Mouse (Mus musculus) frontal cortex, adult 2 months (tissue): ENCODE results near the gene Ssh3. TPM values are rescaled to one million over a fixed set of nuclear protein-coding genes. Genes with fewer than 3 reads are reported as not detected.

Experiments
- DNase-seq, 2 experiments: peaks; one replicate each; pipeline ENCODE4 v3.0.0; 2022; ENCODE audit warnings: low spot score in 1 of 2; ENCODE audit errors: extremely low spot score in 1 of 2
- polyA plus RNA-seq: library from polyadenylated mRNA; depleted of rRNA; stranded (reverse); fragments of >200 nt; gene quantifications from 2 replicates; pipeline ENCODE4 v1.2.3, GENCODE M21; 2012; rRNA removed

The Ssh3 gene
- polyA plus RNA-seq, 1 experiment, result 106 TPM

GRCm38 (mm10) chr19:4218784-4219183 lies 50.2 kb downstream of the Ssh3 start:
- DNase-seq, result no peak

GRCm38 (mm10) chr19:4218293-4218692 lies 50.7 kb downstream of the Ssh3 start:
- DNase-seq, result no peak

- DNase-seq, result no peak
These were observed 51.1 kb downstream of the Ssh3 start for GRCm38 (mm10) chr19:4217855-4218254.

GRCm38 (mm10) chr19:4217140-4217539 lies 51.8 kb downstream of the Ssh3 start:
- no peak for DNase-seq

GRCm38 (mm10) chr19:4216041-4216685 lies 52.8 kb downstream of the Ssh3 start:
- peak in 1 of 2 experiments; percentile 54 for DNase-seq

- no peak for DNase-seq
These were observed 53.5 kb downstream of the Ssh3 start for GRCm38 (mm10) chr19:4215451-4215840.

- no peak for DNase-seq
These were observed 54.1 kb downstream of the Ssh3 start for GRCm38 (mm10) chr19:4214771-4215450.

GRCm38 (mm10) chr19:4214071-4214770 lies 54.8 kb downstream of the Ssh3 start, which contains the start of the genes Clcf1 and AC109138.7:
Clcf1 (plus strand) TSS chr19:4214238.
AC109138.7 (plus strand) TSS chr19:4214357.
- DNase-seq, result no peak

GRCm38 (mm10) chr19:4213524-4213974 lies 55.4 kb downstream of the Ssh3 start:
- DNase-seq, result no peak

GRCm38 (mm10) chr19:4211891-4212588 lies 56.9 kb downstream of the Ssh3 start:
- no peak for DNase-seq

Other genes starting within 250 kb of the Ssh3 start
- gene Gstp1, start 231.2 kb downstream of the Ssh3 start, polyA plus RNA-seq, result 454 and 506 TPM in 2 replicates
- 5.1 and 14.7 TPM in 2 replicates for gene Gstp2, start 223.2 kb downstream of the Ssh3 start, polyA plus RNA-seq
- not detected in 2 replicates for gene Gstp3, start 209.6 kb downstream of the Ssh3 start, polyA plus RNA-seq
- not detected in 2 replicates for gene Cabp2, start 187.6 kb downstream of the Ssh3 start, polyA plus RNA-seq
- gene Cdk2ap2, start 172.0 kb downstream of the Ssh3 start, polyA plus RNA-seq, result 50.3 and 58.5 TPM in 2 replicates
- 290 and 305 TPM in 2 replicates for gene Pitpnm1, start 169.2 kb downstream of the Ssh3 start, polyA plus RNA-seq
- 162 and 174 TPM in 2 replicates for gene Aip, start 143.3 kb downstream of the Ssh3 start, polyA plus RNA-seq
- gene Gpr152, start 129.4 kb downstream of the Ssh3 start, polyA plus RNA-seq, result 0.06 and 0.11 TPM in 2 replicates
- gene Cabp4, start 125.1 kb downstream of the Ssh3 start, polyA plus RNA-seq, result 0.12 and 0.17 TPM in 2 replicates
- gene Coro1b, start 120.6 kb downstream of the Ssh3 start, polyA plus RNA-seq, result 183 and 225 TPM in 2 replicates
- 1.9 and 2.3 TPM in 2 replicates for gene Ptprcap, start 115.6 kb downstream of the Ssh3 start, polyA plus RNA-seq
- 82.4 and 85.6 TPM in 2 replicates for gene Rps6kb2, start 105.8 kb downstream of the Ssh3 start, polyA plus RNA-seq
- gene Carns1, start 93.7 kb downstream of the Ssh3 start, polyA plus RNA-seq, result 10.7 and 14.3 TPM in 2 replicates
- gene Tbc1d10c, start 77.9 kb downstream of the Ssh3 start, polyA plus RNA-seq, result 2.6 and 3.3 TPM in 2 replicates
- gene Ppp1ca, start 77.1 kb downstream of the Ssh3 start, polyA plus RNA-seq, result 347 and 379 TPM in 2 replicates
- 18.4 and 19.3 TPM in 2 replicates for gene Rad9a, start 67.5 kb downstream of the Ssh3 start, polyA plus RNA-seq
- gene Clcf1, start 54.9 kb downstream of the Ssh3 start, polyA plus RNA-seq, result 3.9 and 4.5 TPM in 2 replicates
- gene AC109138.7, start 54.8 kb downstream of the Ssh3 start, polyA plus RNA-seq, result not detected in 2 replicates
- 35.0 and 39.4 TPM in 2 replicates for gene Pold4, start 37.3 kb downstream of the Ssh3 start, polyA plus RNA-seq
- gene Ankrd13d, start 14.0 kb upstream of the Ssh3 start, polyA plus RNA-seq, result 73.1 and 77.0 TPM in 2 replicates
- 183 and 199 TPM in 2 replicates for gene Grk2, start 37.0 kb upstream of the Ssh3 start, polyA plus RNA-seq
- 68.7 and 69.6 TPM in 2 replicates for gene Kdm2a, start 129.1 kb upstream of the Ssh3 start, polyA plus RNA-seq
- gene Rhod, start 170.3 kb upstream of the Ssh3 start, polyA plus RNA-seq, result 1.7 and 2.0 TPM in 2 replicates
- gene Syt12, start 208.3 kb upstream of the Ssh3 start, polyA plus RNA-seq, result 20.5 TPM in 2 replicates
- not detected in 2 replicates for gene 2010003K11Rik, start 229.4 kb upstream of the Ssh3 start, polyA plus RNA-seq
- gene Pcx, start 241.3 kb upstream of the Ssh3 start, polyA plus RNA-seq, result 36.4 and 41.6 TPM in 2 replicates